Mouse (Mus musculus): Measurements from ENCODE around the gene Atp6v0a1.

GRCm38 (mm10) chr11:100989666-100990065 lies 19.6 kb upstream of the Atp6v0a1 start:
- no peak for TF ChIP-seq CTCF (IDR thresholded peaks at IDR 0.05; ENCODE audit: borderline replicate concordance, insufficient read depth, low read length)
- TF ChIP-seq POLR2A (IDR thresholded peaks at IDR 0.05; ENCODE audit: low read depth, low read length): no peak
